Mouse (Mus musculus) effector memory CD4-positive, alpha-beta T cell, adult 7 months (primary cell): ENCODE results near the gene Cc2d1a. TPM values are rescaled to one million over a fixed set of nuclear protein-coding genes. Genes with fewer than 3 reads are reported as not detected.

Source experiments
- polyA plus RNA-seq: library from polyadenylated mRNA; unstranded; fragments of 100-300 nt; shearing (Covaris generic); gene quantifications from one replicate; pipeline ENCODE4 v1.2.1, GENCODE M21; 2017

Gene Cc2d1a
- polyA plus RNA-seq, result 38.6 TPM

GRCm38 (mm10) chr8:84147769-84148530, at the start of gene Cc2d1a, which contains the start of gene 4930432K21Rik:
Gene Cc2d1a (minus strand): TSS chr8:84147936.
Gene 4930432K21Rik (plus strand): TSS chr8:84148025.

GRCm38 (mm10) chr8:84185117-84185516, 37.4 kb upstream of the Cc2d1a start, which contains the start of gene Nanos3:
Gene Nanos3 (minus strand): TSS chr8:84185217.

GRCm38 (mm10) chr8:84125656-84126055, 22.1 kb downstream of the Cc2d1a start, which contains the start of gene Podnl1:
Gene Podnl1 (plus strand): TSS chr8:84125989.

GRCm38 (mm10) chr8:84104697-84105609, 42.8 kb downstream of the Cc2d1a start, which contains the start of gene Dcaf15:
Gene Dcaf15 (minus strand): TSS chr8:84104768.

Other genes starting within 250 kb of the Cc2d1a start
- 5.4 TPM for gene Adgrl1, start 247.8 kb downstream of the Cc2d1a start, polyA plus RNA-seq
- 0.85 TPM for gene Gm10644, start 192.7 kb downstream of the Cc2d1a start, polyA plus RNA-seq
- gene Asf1b, start 192.4 kb downstream of the Cc2d1a start, polyA plus RNA-seq, result 5.4 TPM
- 37.4 TPM for gene Prkaca, start 174.9 kb downstream of the Cc2d1a start, polyA plus RNA-seq
- 4.2 TPM for gene Samd1, start 150.3 kb downstream of the Cc2d1a start, polyA plus RNA-seq
- gene 1700067K01Rik, start 146.4 kb downstream of the Cc2d1a start, polyA plus RNA-seq, result not detected
- gene 2210011C24Rik, start 135.8 kb downstream of the Cc2d1a start, polyA plus RNA-seq, result 3.5 TPM
- 4.0 TPM for gene Palm3, start 126.5 kb downstream of the Cc2d1a start, polyA plus RNA-seq
- 213 TPM for gene Il27ra, start 105.3 kb downstream of the Cc2d1a start, polyA plus RNA-seq
- 0.63 TPM for gene Rln3, start 102.9 kb downstream of the Cc2d1a start, polyA plus RNA-seq
- gene Gm10643, start 82.8 kb downstream of the Cc2d1a start, polyA plus RNA-seq, result 2.2 TPM
- 26.0 TPM for gene Rfx1, start 81.1 kb downstream of the Cc2d1a start, polyA plus RNA-seq
- 29.9 TPM for gene Dcaf15, start 43.2 kb downstream of the Cc2d1a start, polyA plus RNA-seq
- gene Podnl1, start 21.9 kb downstream of the Cc2d1a start, polyA plus RNA-seq, result 43.1 TPM
- gene 4930432K21Rik, start 89 bp upstream of the Cc2d1a start, polyA plus RNA-seq, result 0.43 TPM
- gene Nanos3, start 37.3 kb upstream of the Cc2d1a start, polyA plus RNA-seq, result not detected
- 49.0 TPM for gene Zswim4, start 89.1 kb upstream of the Cc2d1a start, polyA plus RNA-seq
- gene D8Ertd738e, start 101.8 kb upstream of the Cc2d1a start, polyA plus RNA-seq, result 481 TPM
- 138 TPM for gene Mri1, start 109.4 kb upstream of the Cc2d1a start, polyA plus RNA-seq
- 22.5 TPM for gene Ccdc130, start 122.4 kb upstream of the Cc2d1a start, polyA plus RNA-seq
- 4.2 TPM for gene Cacna1a, start 240.5 kb upstream of the Cc2d1a start, polyA plus RNA-seq